Comparison of ENCODE assay signal across 15 mouse cellular contexts in genomic region chr12:111385883-111386641, GRCm38 (mm10). TPM values are rescaled to one million over a fixed set of nuclear protein-coding genes. Genes with fewer than 3 reads are reported as not detected.
A peak's percentile ranks its signal among the peaks of the same experiment; 100 is the strongest.
DNase-seq lines count a peak whose midpoint lies in the region; ATAC-seq lines count a peak whose summit lies in the region.
"Had no signal": no experiment of that assay in that cellular context is flagged by ENCODE, and none has a peak within 500 bp of the region (broad histone marks: within the 10 kb centered on the region; RNA-seq: fewer than 3 reads in every experiment).

No protein-coding gene starts in this region.

- no peak overlapping the region for H3K9ac ChIP-seq in heart, embryonic 15.5 days
- H3K9ac ChIP-seq in liver, embryonic 16.5 days (ENCODE audit: low read depth, low read length) = no peak overlapping the region
- no peak overlapping the region for H3K9ac ChIP-seq in limb, embryonic 15.5 days
- H3K9ac ChIP-seq: embryonic facial prominence, embryonic 12.5 days; forebrain, embryonic 13.5 days; hindbrain, embryonic 12.5 days had no signal

- no peaks in the 10 kb centered on the region for H3K9me3 ChIP-seq in heart, embryonic 15.5 days (replicated peaks)
- no peaks in the 10 kb centered on the region for H3K9me3 ChIP-seq in liver, embryonic 16.5 days (replicated peaks; ENCODE audit: control insufficient read depth, low read length)
- H3K9me3 ChIP-seq in limb, embryonic 15.5 days = no peaks in the 10 kb centered on the region
- H3K9me3 ChIP-seq: embryonic facial prominence, embryonic 12.5 days; forebrain, embryonic 13.5 days; hindbrain, embryonic 12.5 days had no signal

- H3K4me2 ChIP-seq in heart, embryonic 15.5 days = 0 out of 2 replicates have a peak overlapping the region, but pooled peaks have one; percentile 10
- no peak overlapping the region for H3K4me2 ChIP-seq in liver, embryonic 16.5 days (ENCODE audit: low read depth, low read length)
- H3K4me2 ChIP-seq in limb, embryonic 15.5 days = no peak overlapping the region
- H3K4me2 ChIP-seq: embryonic facial prominence, embryonic 12.5 days; forebrain, embryonic 13.5 days; hindbrain, embryonic 12.5 days had no signal

- no peaks in the 10 kb centered on the region for H3K36me3 ChIP-seq in heart, embryonic 15.5 days
- no peaks in the 10 kb centered on the region for H3K36me3 ChIP-seq in liver, embryonic 16.5 days (ENCODE audit: control insufficient read depth, insufficient read depth)
- no peaks in the 10 kb centered on the region for H3K36me3 ChIP-seq in limb, embryonic 15.5 days
- H3K36me3 ChIP-seq: embryonic facial prominence, embryonic 12.5 days; hindbrain, embryonic 12.5 days had no signal

- H3K27ac ChIP-seq in heart, embryonic 15.5 days = peak overlapping the region; percentile 75
- H3K27ac ChIP-seq in liver, embryonic 16.5 days (ENCODE audit: low read length) = no peak overlapping the region
- H3K27ac ChIP-seq in limb, embryonic 15.5 days = 0 out of 2 replicates have a peak overlapping the region, but pooled peaks have one; percentile 28
- H3K27ac ChIP-seq: embryonic facial prominence, embryonic 12.5 days; forebrain, embryonic 13.5 days; hindbrain, embryonic 12.5 days had no signal

- H3K4me3 ChIP-seq in heart, embryonic 15.5 days = no peak overlapping the region
- H3K4me3 ChIP-seq in liver, embryonic 16.5 days (ENCODE audit: low read depth, low read length) = no peak overlapping the region
- no peak overlapping the region for H3K4me3 ChIP-seq in limb, embryonic 15.5 days
- H3K4me3 ChIP-seq: embryonic facial prominence, embryonic 12.5 days; forebrain, embryonic 13.5 days; hindbrain, embryonic 12.5 days had no signal

- H3K4me1 ChIP-seq in heart, embryonic 15.5 days (replicated peaks) = peaks cover 15% of the 10 kb centered on the region
- no peaks in the 10 kb centered on the region; the same call in 1 of the 2 replicates for H3K4me1 ChIP-seq in liver, embryonic 16.5 days (ENCODE audit: control insufficient read depth, low read depth, low read length)
- H3K4me1 ChIP-seq in limb, embryonic 15.5 days = peaks cover 7% of the 10 kb centered on the region
- H3K4me1 ChIP-seq: embryonic facial prominence, embryonic 12.5 days; forebrain, embryonic 13.5 days had no signal

- no peak for DNase-seq in heart, postnatal 36 days
- DNase-seq in liver (no peak), MN1 (ENCODE audit: low spot score) (no peak)
- no peak for DNase-seq in right cerebral cortex, postnatal 14 days
- DNase-seq: cerebellum, postnatal 10 days; layer of hippocampus, postnatal 36 days had no signal

- intact Hi-C loops in heart, postnatal 36 days (cut with DNase I) = no loop called here

- no peak for ATAC-seq in heart, embryonic 15.5 days (replicated peaks; ENCODE audit: insufficient number of reproducible peaks, insufficient read depth, low FRiP score, low read depth)
- ATAC-seq in liver, embryonic 16.5 days (ENCODE audit: low read depth) = 0 out of 2 replicates have a peak, but pooled peaks have one; percentile 20
- peak; percentile 42 for ATAC-seq in common myeloid progenitor, adult 5-6 weeks (replicated peaks; ENCODE audit: low read depth, poor library complexity, severe bottlenecking)
- ATAC-seq in limb, embryonic 15.5 days (ENCODE audit: insufficient number of reproducible peaks, low FRiP score, low TSS enrichment, low read depth) = peak; percentile 35; the same call in 1 of the 2 replicates
- ATAC-seq: forebrain, embryonic 13.5 days had no signal

- no peaks in the 10 kb centered on the region for H3K27me3 ChIP-seq in heart, embryonic 15.5 days
- H3K27me3 ChIP-seq in liver, embryonic 16.5 days (ENCODE audit: control insufficient read depth, insufficient read depth, low read depth, low read length) = no peaks in the 10 kb centered on the region; the same call in none of the 2 replicates
- no peaks in the 10 kb centered on the region for H3K27me3 ChIP-seq in limb, embryonic 15.5 days
- H3K27me3 ChIP-seq: embryonic facial prominence, embryonic 12.5 days; forebrain, embryonic 13.5 days; hindbrain, embryonic 12.5 days had no signal

- WGBS in heart, embryonic 15.5 days = 69% methylated on average over 13 of the region's 13 CpGs
- WGBS in liver, embryonic 16.5 days (ENCODE audit: insufficient replicate concordance) = 70% methylated on average over 13 of the region's 13 CpGs
- WGBS in limb, embryonic 15.5 days = 83% methylated on average over 13 of the region's 13 CpGs

RNA-seq across cellular contexts. Expression of gene Cdc42bpb, which starts 8.5 kb away (rescaled TPM):
- 20.1 and 26.7 TPM in 2 replicates for polyA plus RNA-seq in heart, embryonic 15.5 days (2015; fragmentation: Nextera tagmentation; extraction: Ambion mirVana)
- 10 to 100 TPM; 54.6 to 62.5 TPM for total RNA-seq in heart, postnatal 36 days (2021)
- 8.1 and 10.1 TPM in 2 replicates for polyA plus RNA-seq in liver, embryonic 16.5 days (2015; fragmentation: Nextera tagmentation; extraction: Ambion mirVana)
- 2.0 and 2.4 TPM in 2 replicates for total RNA-seq in common myeloid progenitor, adult 5-6 weeks (2017)
- 26.4 and 33.5 TPM in 2 replicates for polyA plus RNA-seq in limb, embryonic 15.5 days (2015; fragmentation: Nextera tagmentation; extraction: Ambion mirVana)

RNA-seq across cellular contexts. Expression of gene Lbhd2, which starts 20.5 kb away (rescaled TPM):
- 0.45 and 1.6 TPM in 2 replicates for polyA plus RNA-seq in heart, embryonic 15.5 days (2015; fragmentation: Nextera tagmentation; extraction: Ambion mirVana)
- total RNA-seq in heart, postnatal 36 days (2021) = not detected
- polyA plus RNA-seq in liver, embryonic 16.5 days (2015; fragmentation: Nextera tagmentation; extraction: Ambion mirVana) = not detected in 2 replicates
- not detected in 2 replicates for total RNA-seq in common myeloid progenitor, adult 5-6 weeks (2017)
- 12.4 and 13.2 TPM in 2 replicates for polyA plus RNA-seq in limb, embryonic 15.5 days (2015; fragmentation: Nextera tagmentation; extraction: Ambion mirVana)
- total RNA-seq: gastrocnemius, adult 18-20 months; megakaryocyte-erythroid progenitor cell, adult 5-6 weeks had no signal

RNA-seq across cellular contexts. Expression of gene Exoc3l4, which starts 30.8 kb away (rescaled TPM):
- 8.0 and 15.1 TPM in 2 replicates for polyA plus RNA-seq in heart, embryonic 15.5 days (2015; fragmentation: Nextera tagmentation; extraction: Ambion mirVana)
- total RNA-seq in heart, postnatal 36 days (2021) = 1 to 10 TPM; 2.9 to 3.0 TPM
- 23.4 and 28.5 TPM in 2 replicates for polyA plus RNA-seq in liver, embryonic 16.5 days (2015; fragmentation: Nextera tagmentation; extraction: Ambion mirVana)
- total RNA-seq in common myeloid progenitor, adult 5-6 weeks (2017) = 0.32 TPM in 1 of 2 replicates, not detected in the other
- polyA plus RNA-seq in limb, embryonic 15.5 days (2015; fragmentation: Nextera tagmentation; extraction: Ambion mirVana) = 6.4 and 9.9 TPM in 2 replicates
- total RNA-seq: megakaryocyte-erythroid progenitor cell, adult 5-6 weeks had no signal

RNA-seq across cellular contexts. Expression of gene Tnfaip2, which starts 56.2 kb away (rescaled TPM):
- polyA plus RNA-seq in heart, embryonic 15.5 days (2015; fragmentation: Nextera tagmentation; extraction: Ambion mirVana) = 4.8 and 8.1 TPM in 2 replicates
- 10 to 100 TPM; 32.7 to 38.8 TPM for total RNA-seq in heart, postnatal 36 days (2021)
- 71.9 and 77.2 TPM in 2 replicates for polyA plus RNA-seq in liver, embryonic 16.5 days (2015; fragmentation: Nextera tagmentation; extraction: Ambion mirVana)
- 60.2 and 79.0 TPM in 2 replicates for total RNA-seq in common myeloid progenitor, adult 5-6 weeks (2017)
- polyA plus RNA-seq in limb, embryonic 15.5 days (2015; fragmentation: Nextera tagmentation; extraction: Ambion mirVana) = 8.3 and 8.4 TPM in 2 replicates
